Mouse (Mus musculus) lung, postnatal 0 days (tissue): ENCODE measurements around the gene Polg. TPM values are rescaled to one million over a fixed set of nuclear protein-coding genes. Genes with fewer than 3 reads are reported as not detected.
A peak's percentile ranks its signal among the peaks of the same experiment; 100 is the strongest.

Experiments used
- ATAC-seq: fragments of 200-750 bp; cut with Nextera tagmentation; 2 replicates; pipeline ENCODE4 v1.8.0; 2017; ENCODE audit warnings: moderate library complexity
- DNase-seq: peaks from one replicate; pipeline ENCODE4 v3.0.0-alpha.2; 2016; ENCODE audit warnings: low spot score
- H3K27ac ChIP-seq: fragments of 300-500 bp; sonication (generic); 2 replicates; pipeline ENCODE4 v1.5.1; 2014; ENCODE audit warnings: antibody characterized with exemption, mild to moderate bottlenecking, low read length, mixed read lengths
- H3K27me3 ChIP-seq: fragments of 300-500 bp; sonication (generic); replicated peaks from 2 replicates; pipeline ENCODE4 v1.6.1; 2014; ENCODE audit warnings: low read length, mixed read lengths; ENCODE audit not compliant: insufficient read depth
- H3K36me3 ChIP-seq: fragments of 300-500 bp; sonication (generic); 2 replicates; pipeline ENCODE4 v1.6.1; 2014; ENCODE audit warnings: low read length, mixed read lengths; ENCODE audit not compliant: insufficient read depth
- H3K4me1 ChIP-seq: fragments of 300-500 bp; sonication (generic); 2 replicates; pipeline ENCODE4 v1.6.1; 2014; ENCODE audit warnings: antibody characterized with exemption, low read depth, low read length, mixed read lengths; ENCODE audit not compliant: insufficient read depth
- H3K4me2 ChIP-seq: fragments of 300-500 bp; sonication (generic); replicated peaks from 2 replicates; pipeline ENCODE4 v1.6.1; 2014; ENCODE audit warnings: low read depth, mild to moderate bottlenecking, low read length, moderate library complexity, mixed read lengths
- H3K4me3 ChIP-seq: fragments of 300-500 bp; sonication (generic); 2 replicates; pipeline ENCODE4 v1.5.1; 2014; ENCODE audit warnings: low read depth, low read length
- H3K9ac ChIP-seq: fragments of 300-500 bp; sonication (generic); replicated peaks from 2 replicates; pipeline ENCODE4 v1.6.1; 2014; ENCODE audit warnings: low read depth, mild to moderate bottlenecking
- H3K9me3 ChIP-seq: fragments of 300-500 bp; sonication (generic); 2 replicates; pipeline ENCODE4 v1.6.1; 2016; ENCODE audit warnings: low read length, mixed read lengths
- CTCF ChIP-seq: IDR thresholded peaks from 2 replicates; pipeline ENCODE4 v1.5.1; 2016; ENCODE audit warnings: antibody characterized with exemption, mild to moderate bottlenecking
- EP300 ChIP-seq: IDR thresholded peaks from 2 replicates; pipeline ENCODE4 v1.6.1; 2016; ENCODE audit warnings: antibody characterized with exemption, mild to moderate bottlenecking, control low read depth
- WGBS: fragments of 180-500 bp; shearing (Covaris S2); extraction: QIAGEN DNeasy Blood & Tissue Kit; methylation state at CpG from one replicate; pipeline ENCODE4 v1.1.7; 2014; 5-methylcytosine and 5-hydroxymethylcytosine counted together
- polyA plus RNA-seq: library from polyadenylated mRNA; unstranded; fragments of >200 nt; fragmentation: Nextera tagmentation; extraction: Ambion mirVana; gene quantifications from 2 replicates; pipeline ENCODE4 v1.2.1, GENCODE M21; 2015

Gene Polg
- 32.3 and 39.9 TPM in 2 replicates for polyA plus RNA-seq

DNA sequence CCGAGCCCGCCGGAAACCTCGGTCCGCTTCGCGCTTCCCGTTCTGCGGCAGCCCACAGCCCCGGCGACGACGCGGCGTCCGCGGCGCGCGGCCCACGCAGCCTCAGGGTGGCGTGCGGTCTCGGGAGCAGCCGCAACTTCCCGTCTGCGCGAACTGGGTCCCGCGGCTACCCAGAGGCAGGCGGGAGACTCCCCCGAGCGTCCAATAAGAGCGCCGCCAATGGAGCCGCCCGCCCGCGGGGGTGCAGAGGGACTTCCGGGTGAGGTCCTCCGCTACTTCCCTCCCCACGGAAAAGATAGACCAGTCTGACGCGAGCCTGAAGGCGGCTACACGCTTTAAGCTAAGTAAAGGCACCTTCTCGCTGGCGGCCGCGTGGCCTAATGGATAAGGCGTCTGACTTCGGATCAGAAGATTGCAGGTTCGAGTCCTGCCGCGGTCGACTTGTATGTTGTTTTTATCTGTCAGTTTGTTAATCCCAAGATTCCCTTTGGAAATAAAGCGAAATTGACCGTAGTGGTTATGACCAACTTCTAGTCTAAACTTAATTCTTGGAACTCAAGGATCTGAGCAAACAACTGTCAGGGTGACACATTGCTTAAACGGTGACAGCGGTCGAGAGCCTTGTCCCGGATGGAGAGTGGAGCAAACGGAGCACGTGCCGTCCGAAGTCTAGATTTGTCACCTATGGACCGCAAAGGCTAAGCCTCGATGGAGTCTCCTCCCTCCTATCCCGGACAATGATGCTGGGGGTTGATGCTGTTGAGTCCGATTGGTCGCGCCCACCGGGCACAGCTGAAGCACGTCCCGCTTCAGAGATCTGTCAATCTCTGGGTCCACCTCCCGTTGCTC, at the start of gene Polg:
Gene Polg, minus strand, starts transcription at position 310 of the 849 bp plus-strand sequence.
- peak within 1 kb of the TSS; percentile 93 for H3K4me2 ChIP-seq
- H3K9me3 ChIP-seq, result no peaks in the 10 kb centered on the region
- peak within 1 kb of the TSS; percentile 96 for H3K4me3 ChIP-seq
- H3K36me3 ChIP-seq, result peaks cover 3% of the 10 kb centered on the region; the same call in 1 of the 2 replicates
- under 1% methylated on average over 67 of the region's 76 CpGs for WGBS
- H3K27ac ChIP-seq, result peak within 1 kb of the TSS; percentile 96
- no peaks in the 10 kb centered on the region for H3K27me3 ChIP-seq
- H3K9ac ChIP-seq, result peak within 1 kb of the TSS; percentile 80
- peak; percentile 67 for TF ChIP-seq EP300
- TF ChIP-seq CTCF, result peak; percentile 34
- H3K4me1 ChIP-seq, result peaks cover 17% of the 10 kb centered on the region; the same call in 1 of the 2 replicates
- DNase-seq, result peak; percentile 99
- peak; percentile 98 for ATAC-seq

DNA sequence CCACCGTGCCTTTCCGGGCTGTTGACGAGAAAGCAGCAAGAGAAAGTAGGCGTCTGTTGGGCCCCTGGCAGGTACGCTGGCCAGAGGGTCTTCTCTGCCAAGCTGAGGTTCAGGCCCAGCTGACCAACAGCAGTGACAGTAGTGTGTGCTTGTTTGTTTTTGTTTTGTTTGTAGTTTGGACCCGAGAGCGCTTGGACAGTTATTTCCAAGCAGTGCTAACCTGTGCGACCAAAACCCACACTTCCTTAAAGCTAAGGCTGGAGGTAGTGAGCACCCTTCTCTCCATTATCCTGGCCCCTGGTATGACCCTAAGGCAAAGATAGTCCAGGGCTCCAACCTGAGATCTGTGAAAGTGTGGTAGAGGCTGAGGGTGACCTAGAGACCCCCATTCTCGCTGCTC, 49.7 kb upstream of the Polg start:
- Histone ChIP-seq H3K4me2 (peak overlapping the region; percentile 45; the same call in 1 of the 2 replicates), H3K9me3 (no peaks in the 10 kb centered on the region), H3K27me3 (peaks cover 47% of the 10 kb centered on the region), H3K27ac (no peak overlapping the region), H3K9ac (no peak overlapping the region), H3K4me3 (no peak overlapping the region; the same call in 1 of the 2 replicates), H3K36me3 (no peaks in the 10 kb centered on the region), H3K4me1 (no peaks in the 10 kb centered on the region; the same call in 1 of the 2 replicates)
- DNase-seq (no peak), ATAC-seq (no peak)
- 45% methylated on average over 9 of the region's 9 CpGs for WGBS
- TF ChIP-seq EP300, result no peak
- no peak for TF ChIP-seq CTCF

DNA sequence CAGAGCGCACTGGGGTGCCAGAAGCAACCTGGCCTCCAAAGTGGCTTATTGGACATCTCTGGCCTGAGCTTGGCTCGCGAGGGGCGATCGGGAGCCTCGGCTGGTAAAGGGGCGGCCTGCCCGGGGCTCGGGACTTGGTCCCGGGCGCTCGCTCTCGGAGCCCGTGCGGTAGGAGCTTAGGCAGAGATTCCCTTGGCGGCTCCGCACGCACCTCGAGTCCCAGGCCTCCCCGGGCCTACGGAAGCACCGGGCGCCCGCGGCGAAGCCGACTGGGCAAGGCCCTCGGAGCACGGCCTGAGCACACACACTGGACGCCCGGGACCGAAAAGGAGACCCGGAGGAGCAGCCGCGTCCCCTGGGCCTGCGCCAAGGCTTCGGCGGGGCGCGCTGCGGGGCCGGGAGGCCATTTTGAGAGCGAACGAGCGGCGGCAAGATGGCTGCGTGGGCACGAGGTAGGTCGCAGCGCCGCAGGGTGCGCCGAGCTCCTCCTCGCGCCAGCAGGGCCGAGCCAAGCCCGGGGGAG, 49.1 kb upstream of the Polg start:
- Histone ChIP-seq H3K27ac (no peak overlapping the region), H3K36me3 (no peaks in the 10 kb centered on the region), H3K9me3 (no peaks in the 10 kb centered on the region), H3K4me3 (peak overlapping the region; percentile 28), H3K4me1 (no peaks in the 10 kb centered on the region; the same call in 1 of the 2 replicates), H3K27me3 (peaks cover 53% of the 10 kb centered on the region), H3K4me2 (peak overlapping the region; percentile 45), H3K9ac (no peak overlapping the region; the same call in 1 of the 2 replicates)
- no peak for DNase-seq
- 2% methylated on average over 48 of the region's 57 CpGs for WGBS
- TF ChIP-seq CTCF (no peak), EP300 (no peak)
- ATAC-seq, result no peak

DNA sequence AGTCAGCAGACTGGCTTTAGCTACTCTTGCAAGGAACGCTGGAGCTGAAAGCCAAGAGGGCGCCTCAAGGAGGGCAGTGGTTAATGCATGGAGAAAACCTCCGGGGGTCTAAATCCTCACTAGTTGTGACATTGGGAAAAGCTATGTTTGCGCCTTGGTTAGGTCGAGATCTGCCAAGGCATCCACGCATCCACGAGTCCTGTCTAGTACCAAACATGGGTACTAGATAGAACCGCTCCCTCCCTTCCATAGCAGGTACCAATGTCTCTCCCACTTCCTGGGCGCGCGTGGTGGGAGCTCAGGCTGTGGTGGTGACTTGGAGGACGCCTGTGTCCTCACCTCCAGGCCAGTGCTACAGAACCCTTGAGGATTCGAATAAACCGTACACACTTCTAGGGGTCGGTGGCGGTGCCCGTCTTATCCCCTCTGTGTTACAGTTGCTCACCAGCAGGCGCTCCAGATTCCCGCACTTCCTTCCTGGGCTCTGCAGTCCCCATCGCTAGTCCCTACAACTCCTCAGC, 48.3 kb upstream of the Polg start:
- DNase-seq (no peak), ATAC-seq (no peak)
- no peaks in the 10 kb centered on the region; the same call in 1 of the 2 replicates for H3K4me1 ChIP-seq
- H3K36me3 ChIP-seq, result no peaks in the 10 kb centered on the region
- no peak overlapping the region for H3K4me2 ChIP-seq
- 3% methylated on average over 20 of the region's 20 CpGs for WGBS
- TF ChIP-seq CTCF (no peak), EP300 (no peak)
- H3K4me3 ChIP-seq, result no peak overlapping the region
- H3K9me3 ChIP-seq, result no peaks in the 10 kb centered on the region
- H3K27me3 ChIP-seq, result peaks cover 58% of the 10 kb centered on the region
- H3K27ac ChIP-seq, result no peak overlapping the region
- H3K9ac ChIP-seq, result no peak overlapping the region

DNA sequence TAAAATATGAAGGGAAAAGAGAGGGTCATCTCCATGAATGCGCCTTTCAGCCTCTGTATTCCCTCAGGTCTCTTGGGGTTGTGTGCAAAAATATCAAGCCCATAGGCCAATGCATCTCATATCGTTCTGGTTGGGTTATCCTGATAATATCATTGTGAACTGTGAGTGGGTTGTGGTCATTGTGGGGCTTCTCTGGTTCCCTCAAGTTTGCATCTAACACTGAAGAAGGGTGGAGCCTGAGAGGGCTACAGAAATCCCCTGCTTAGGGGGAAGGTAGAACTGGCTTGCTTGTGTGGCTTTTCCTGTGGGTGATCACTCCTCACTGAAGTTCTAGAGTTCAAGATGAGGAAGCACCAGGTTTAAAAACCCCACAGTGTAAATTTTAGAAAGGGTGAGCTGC, 47.3 kb upstream of the Polg start:
- Histone ChIP-seq H3K9ac (no peak overlapping the region), H3K4me1 (no peaks in the 10 kb centered on the region; the same call in 1 of the 2 replicates)

DNA sequence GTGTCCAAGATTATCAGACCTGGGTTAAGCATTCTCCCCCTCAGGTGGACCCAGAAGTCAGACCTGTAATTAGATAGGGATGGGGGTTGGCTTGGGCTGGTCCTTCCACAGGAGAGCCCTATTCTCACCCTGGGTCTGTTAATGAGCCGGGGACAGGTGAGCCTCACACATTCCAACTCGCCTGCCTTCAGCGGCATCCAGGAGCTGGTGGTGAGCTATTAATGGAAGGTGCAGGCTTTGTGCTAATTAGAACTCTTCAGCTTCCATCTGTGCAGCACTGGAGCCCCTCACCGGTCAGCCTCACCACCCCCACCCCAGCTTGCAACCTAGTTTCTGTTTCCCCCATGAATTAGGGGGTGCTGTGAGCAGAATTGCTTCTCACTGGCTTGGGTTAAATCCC, 46.3 kb upstream of the Polg start:
- H3K9me3 ChIP-seq, result no peaks in the 10 kb centered on the region
- no peaks in the 10 kb centered on the region; the same call in 1 of the 2 replicates for H3K4me1 ChIP-seq
- DNase-seq (no peak), ATAC-seq (no peak)
- no peak overlapping the region for H3K4me2 ChIP-seq
- no peaks in the 10 kb centered on the region for H3K36me3 ChIP-seq
- H3K27me3 ChIP-seq, result peaks cover 76% of the 10 kb centered on the region
- H3K9ac ChIP-seq, result no peak overlapping the region
- no peak overlapping the region for H3K27ac ChIP-seq
- 14% methylated on average over 4 of the region's 4 CpGs for WGBS
- no peak for TF ChIP-seq EP300
- no peak for TF ChIP-seq CTCF
- H3K4me3 ChIP-seq, result no peak overlapping the region

More for the DNA sequence above, 47.3 kb upstream of the Polg start:
- 3% methylated on average over 2 of the region's 2 CpGs for WGBS
- no peak overlapping the region for H3K27ac ChIP-seq
- H3K4me2 ChIP-seq, result no peak overlapping the region
- no peaks in the 10 kb centered on the region for H3K9me3 ChIP-seq
- H3K4me3 ChIP-seq, result no peak overlapping the region
- ATAC-seq (no peak), DNase-seq (no peak)
- TF ChIP-seq CTCF (no peak), EP300 (no peak)
- no peaks in the 10 kb centered on the region for H3K36me3 ChIP-seq
- peaks cover 67% of the 10 kb centered on the region for H3K27me3 ChIP-seq
